Mouse (Mus musculus) G1E (cell line): ENCODE measurements around the gene Cops2. TPM values are rescaled to one million over a fixed set of nuclear protein-coding genes. Genes with fewer than 3 reads are reported as not detected.

Experiments
- ATAC-seq: 2 replicates; pipeline ENCODE4 v1.8.0; 2016; ENCODE audit warnings: mild to moderate bottlenecking; ENCODE audit not compliant: insufficient number of reproducible peaks, poor library complexity, low FRiP score, severe bottlenecking; ENCODE audit errors: extremely low read depth
- DNase-seq: peaks from one replicate; pipeline ENCODE4 v3.0.0; 2012; ENCODE audit warnings: low spot score
- H3K27me3 ChIP-seq: 2 replicates; pipeline ENCODE4 v1.6.1; 2012; ENCODE audit warnings: mild to moderate bottlenecking, low read length, inconsistent platforms; ENCODE audit not compliant: insufficient read depth
- H3K36me3 ChIP-seq: replicated peaks from 2 replicates; pipeline ENCODE3; 2012; ENCODE audit warnings: mild to moderate bottlenecking, inconsistent platforms
- H3K4me1 ChIP-seq: 2 replicates; pipeline ENCODE4 v1.6.1; 2012; ENCODE audit warnings: low read depth, low read length, inconsistent platforms, mixed read lengths; ENCODE audit not compliant: insufficient read depth
- H3K4me3 ChIP-seq: 2 replicates; pipeline ENCODE4 v1.5.1; 2012; ENCODE audit warnings: low read depth, mild to moderate bottlenecking, inconsistent platforms, low read length, moderate library complexity, mixed read lengths
- H3K9me3 ChIP-seq: replicated peaks from 2 replicates; pipeline ENCODE4 v1.6.1; 2012; ENCODE audit warnings: inconsistent platforms
- CTCF ChIP-seq: IDR thresholded peaks from 2 replicates; pipeline ENCODE4 v1.5.1; 2012; ENCODE audit warnings: low read depth, low read length, inconsistent platforms, mixed read lengths
- GATA1 ChIP-seq: IDR thresholded peaks from 2 replicates; pipeline ENCODE4 v1.6.1; 2012; ENCODE audit warnings: borderline replicate concordance, low read length, inconsistent platforms, mixed read lengths
- GATA2 ChIP-seq: IDR thresholded peaks from 2 replicates; pipeline ENCODE4 v1.6.1; 2012; ENCODE audit warnings: low read depth, low read length, inconsistent platforms, borderline replicate concordance
- POLR2AphosphoS5 ChIP-seq: IDR thresholded peaks from 2 replicates; pipeline ENCODE4 v1.6.1; 2012; ENCODE audit warnings: low read depth, low read length, inconsistent platforms; ENCODE audit not compliant: insufficient replicate concordance
- TAL1 ChIP-seq: conservative IDR thresholded peaks from 2 replicates; pipeline ENCODE4 v1.6.1; 2012; ENCODE audit warnings: low read depth, low read length, inconsistent platforms, mixed read lengths
- polyA plus RNA-seq: library from polyadenylated mRNA; stranded (reverse); fragments of >175 nt; gene quantifications from 2 replicates; pipeline ENCODE4 v1.2.3, GENCODE M21; 2012
- total RNA-seq, 2 experiments: library from RNA; stranded (forward) in 1 of 2; stranded (reverse) in 1 of 2; fragments of 200-1000 nt in 1 of 2; fragments of >200 nt in 1 of 2; fragmentation: Nextera tagmentation in 1 of 2; gene quantifications; 2 replicates each; pipeline ENCODE4 v1.2.3; 2014 to 2017

Gene Cops2
- total and polyA plus RNA-seq, 3 experiments = 6.2 to 277 (median 163) TPM

GRCm38 (mm10) chr2:125794166-125794565, 64.8 kb downstream of the Cops2 start:
- Histone ChIP-seq H3K27me3 (peaks cover 43% of the 10 kb centered on the region), H3K4me1 (no peaks in the 10 kb centered on the region), H3K9me3 (no peaks in the 10 kb centered on the region), H3K4me3 (no peak overlapping the region), H3K36me3 (no peaks in the 10 kb centered on the region)
- no peak for TF ChIP-seq POLR2AphosphoS5
- TF ChIP-seq GATA1 = no peak
- no peak for TF ChIP-seq TAL1
- TF ChIP-seq GATA2 = no peak
- TF ChIP-seq CTCF = no peak
- DNase-seq = no peak
- no peak for ATAC-seq

- peaks cover 47% of the 10 kb centered on the region for H3K27me3 ChIP-seq
- no peaks in the 10 kb centered on the region for H3K4me1 ChIP-seq
- no peaks in the 10 kb centered on the region for H3K9me3 ChIP-seq
- ATAC-seq (no peak), DNase-seq (no peak)
- no peaks in the 10 kb centered on the region for H3K36me3 ChIP-seq
- no peak overlapping the region for H3K4me3 ChIP-seq
- TF ChIP-seq TAL1 (no peak), CTCF (no peak), GATA2 (no peak), GATA1 (no peak), POLR2AphosphoS5 (no peak)
These were observed 66.1 kb downstream of the Cops2 start for GRCm38 (mm10) chr2:125792879-125793261.

- peaks cover 52% of the 10 kb centered on the region for H3K27me3 ChIP-seq
- no peak overlapping the region for H3K4me3 ChIP-seq
- DNase-seq (no peak), ATAC-seq (no peak)
- H3K9me3 ChIP-seq = no peaks in the 10 kb centered on the region
- TF ChIP-seq POLR2AphosphoS5 (no peak), GATA1 (no peak), TAL1 (no peak), GATA2 (no peak), CTCF (no peak)
- no peaks in the 10 kb centered on the region for H3K4me1 ChIP-seq
- H3K36me3 ChIP-seq = no peaks in the 10 kb centered on the region
These were observed 66.6 kb downstream of the Cops2 start for GRCm38 (mm10) chr2:125792144-125792878.

GRCm38 (mm10) chr2:125791485-125791885, 67.5 kb downstream of the Cops2 start:
- Histone ChIP-seq H3K4me1 (no peaks in the 10 kb centered on the region), H3K27me3 (peaks cover 46% of the 10 kb centered on the region), H3K36me3 (no peaks in the 10 kb centered on the region), H3K9me3 (no peaks in the 10 kb centered on the region), H3K4me3 (no peak overlapping the region)
- DNase-seq (no peak), ATAC-seq (no peak)
- TF ChIP-seq GATA1 (no peak), POLR2AphosphoS5 (no peak), CTCF (no peak), GATA2 (no peak), TAL1 (no peak)

- Histone ChIP-seq H3K4me1 (no peaks in the 10 kb centered on the region), H3K27me3 (peaks cover 50% of the 10 kb centered on the region), H3K4me3 (no peak overlapping the region), H3K9me3 (no peaks in the 10 kb centered on the region), H3K36me3 (no peaks in the 10 kb centered on the region)
- TF ChIP-seq GATA2 (no peak), GATA1 (no peak), TAL1 (no peak), POLR2AphosphoS5 (no peak), CTCF (no peak)
- DNase-seq = no peak
- no peak for ATAC-seq
These were observed 68.7 kb downstream of the Cops2 start for GRCm38 (mm10) chr2:125790242-125790641.

GRCm38 (mm10) chr2:125789265-125789664, 69.7 kb downstream of the Cops2 start:
- Histone ChIP-seq H3K4me1 (no peaks in the 10 kb centered on the region), H3K9me3 (no peaks in the 10 kb centered on the region), H3K27me3 (peaks cover 53% of the 10 kb centered on the region), H3K4me3 (no peak overlapping the region), H3K36me3 (no peaks in the 10 kb centered on the region)
- no peak for DNase-seq
- ATAC-seq = no peak
- TF ChIP-seq TAL1 (no peak), GATA1 (no peak), CTCF (no peak), GATA2 (no peak), POLR2AphosphoS5 (no peak)
